Mouse (Mus musculus): ENCODE data around the gene Pum2. TPM values are rescaled to one million over a fixed set of nuclear protein-coding genes. Genes with fewer than 3 reads are reported as not detected.

Gene Pum2
- total RNA-seq, 2 experiments from 2014 or later: 76.3 to 92.5 TPM

DNA sequence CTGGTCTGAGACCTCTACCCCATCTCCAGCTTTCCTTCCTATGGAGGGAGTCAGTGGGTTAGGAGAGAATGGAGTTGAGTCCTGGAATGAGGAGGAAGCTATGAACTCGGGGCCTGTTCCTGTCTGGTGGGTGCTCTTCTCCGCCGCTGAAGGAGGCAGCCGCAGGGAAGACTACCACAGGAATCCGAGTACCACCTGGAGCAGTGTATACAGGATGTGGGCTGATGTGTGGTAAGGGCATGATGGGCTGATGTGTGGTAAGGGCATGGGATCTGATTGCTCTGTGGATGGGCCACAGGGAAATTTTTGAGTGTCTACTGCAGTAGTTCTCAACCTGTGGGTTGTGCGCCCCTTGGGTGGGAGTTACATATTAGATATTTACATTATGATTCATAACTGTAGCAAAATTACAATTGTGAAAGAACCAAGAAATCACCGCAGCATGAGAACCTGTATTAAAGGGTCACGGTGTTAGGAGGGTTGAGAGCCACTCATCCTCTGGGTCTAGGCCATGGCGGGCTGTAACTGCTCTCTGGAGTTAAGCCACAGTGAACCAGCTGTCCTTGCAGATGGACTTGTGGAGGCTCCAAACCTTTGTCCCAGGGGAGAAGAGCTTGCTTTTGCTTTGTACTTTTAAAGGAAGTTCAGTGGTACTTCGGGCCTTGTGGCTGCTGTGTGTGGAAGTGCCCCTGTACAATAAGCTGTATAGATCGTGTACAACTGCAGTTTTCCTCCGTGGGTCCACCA lies 113.2 kb downstream of the Pum2 start:
- DNase-seq (ENCODE audit: low spot score): peak; percentile 49

DNA sequence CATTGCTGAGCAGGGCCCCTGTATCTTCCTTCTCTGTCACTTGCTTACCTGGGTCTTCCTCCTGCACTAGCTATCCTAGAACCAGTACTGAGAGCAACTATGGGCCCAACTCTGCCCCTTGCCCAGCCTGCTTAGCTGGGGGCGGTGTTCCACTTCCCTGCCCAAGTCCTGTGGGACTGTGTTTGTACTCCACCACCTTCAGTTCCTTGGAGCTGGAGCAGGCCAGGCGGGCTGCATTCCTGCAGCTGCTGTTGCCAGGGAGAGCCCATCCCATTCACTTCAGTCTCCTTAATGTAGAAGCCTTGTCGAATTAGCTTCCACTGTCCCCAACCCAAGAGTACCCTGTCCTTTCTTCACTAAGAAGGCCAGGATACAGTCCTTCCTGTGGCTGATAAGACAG lies 114.5 kb downstream of the Pum2 start:
- DNase-seq (ENCODE audit: low spot score): no peak

DNA sequence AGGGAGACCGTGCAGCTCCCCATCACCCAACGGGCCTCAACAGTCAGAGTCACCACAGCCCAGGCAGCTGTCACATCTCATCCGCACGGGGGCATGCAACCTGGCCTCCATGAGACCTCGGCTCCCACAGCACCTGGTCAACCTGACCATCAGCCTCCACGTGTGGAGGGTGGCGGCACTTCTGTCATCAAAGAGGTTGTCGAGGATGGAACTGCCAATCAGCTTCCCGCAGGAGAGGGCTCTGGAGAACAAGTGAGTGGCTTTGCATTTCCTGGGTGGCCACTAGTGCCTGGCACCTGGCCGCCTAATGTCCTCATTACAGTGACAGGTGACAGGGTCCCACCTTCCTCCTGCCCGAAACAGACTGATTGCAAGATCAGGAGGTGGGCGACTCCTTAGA lies 116.7 kb downstream of the Pum2 start:
- DNase-seq (ENCODE audit: low spot score): no peak

DNA sequence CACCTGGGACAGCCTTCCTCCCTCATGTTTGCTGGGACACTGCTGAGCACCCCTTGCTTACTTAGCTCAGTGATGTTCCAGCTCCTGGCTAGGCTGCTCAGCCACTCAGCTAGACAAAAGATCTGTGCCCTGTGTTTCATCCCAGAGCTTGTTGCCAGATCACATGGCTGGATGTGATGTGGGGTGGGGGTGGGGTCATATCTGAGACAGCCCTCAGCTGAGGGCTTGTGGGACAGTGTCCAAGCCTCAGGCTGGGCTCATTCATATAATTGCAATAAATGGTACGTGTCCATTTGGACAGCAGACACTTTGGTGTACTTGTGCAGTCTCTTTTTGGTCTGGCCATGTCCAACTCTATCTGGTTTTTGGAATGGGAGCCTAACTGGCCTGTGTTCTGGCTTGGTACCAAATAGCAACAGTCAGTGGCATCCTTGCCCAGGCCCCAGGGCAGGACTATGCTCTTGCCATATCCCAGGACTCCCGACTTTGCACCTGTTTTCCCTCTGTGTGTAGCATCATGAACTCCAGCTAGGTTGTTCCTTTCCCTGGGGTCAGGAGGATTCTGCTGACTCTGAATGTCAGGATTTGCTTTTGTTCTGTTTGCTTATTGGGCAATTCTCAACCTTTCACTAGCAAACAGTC lies 119.6 kb downstream of the Pum2 start:
- no peak for DNase-seq (ENCODE audit: low spot score)

- DNase-seq (ENCODE audit: low spot score): no peak
Measured at GRCm38 (mm10) chr12:8797936-8798335, 124.0 kb downstream of the Pum2 start.

DNA sequence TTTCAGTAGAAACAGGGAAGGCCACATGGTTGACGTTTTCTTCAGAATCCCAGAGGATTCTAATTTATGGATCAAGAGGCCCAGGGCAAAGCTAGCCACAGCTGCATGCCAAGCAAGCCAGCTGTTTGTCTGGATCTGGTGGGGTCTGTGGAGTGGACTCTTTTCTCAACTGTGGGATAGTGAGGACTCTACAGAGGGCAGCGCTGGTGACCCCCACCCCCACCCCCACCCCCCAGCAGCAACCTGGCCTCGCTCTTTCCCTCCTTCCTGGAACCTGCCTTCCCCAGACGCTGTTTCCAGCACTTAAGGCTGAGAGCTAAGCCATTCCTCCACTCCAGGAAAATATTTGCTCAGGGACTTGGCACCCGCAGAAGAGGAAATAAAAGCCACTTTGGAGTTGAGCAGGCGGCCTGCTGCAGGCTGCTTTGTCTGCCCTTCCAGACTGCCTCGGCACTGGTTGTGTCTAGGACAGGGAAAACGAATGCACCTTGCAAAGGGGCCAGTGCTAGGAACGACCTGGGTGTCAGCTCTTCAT lies 124.6 kb downstream of the Pum2 start:
- DNase-seq (ENCODE audit: low spot score): no peak

Other genes starting within 250 kb of the Pum2 start
- gene Rhob, start 174.1 kb upstream of the Pum2 start, total RNA-seq (2021): 10 to 100 TPM; 43.6 to 79.2 TPM
- not detected for gene Slc7a15, start 75.1 kb upstream of the Pum2 start, total RNA-seq (2021)
- 1 to 10 TPM; 2.2 to 3.1 TPM for gene Sdc1, start 97.2 kb downstream of the Pum2 start, total RNA-seq (2021)
- gene Laptm4a, start 247.5 kb downstream of the Pum2 start, total RNA-seq (2021): 100 to 1,000 TPM; 235 to 244 TPM